Mouse (Mus musculus): ENCODE data around the gene Ccdc194. TPM values are rescaled to one million over a fixed set of nuclear protein-coding genes. Genes with fewer than 3 reads are reported as not detected.
A peak's percentile ranks its signal among the peaks of the same experiment; 100 is the strongest.
"Not testable (repeated sequence)": the region's sequence is repeated elsewhere in the genome, so short reads cannot be mapped to it uniquely, and the experiment has no call there.

Ccdc194 gene
- total RNA-seq, 4 experiments from 2014 or later: not detected

DNA sequence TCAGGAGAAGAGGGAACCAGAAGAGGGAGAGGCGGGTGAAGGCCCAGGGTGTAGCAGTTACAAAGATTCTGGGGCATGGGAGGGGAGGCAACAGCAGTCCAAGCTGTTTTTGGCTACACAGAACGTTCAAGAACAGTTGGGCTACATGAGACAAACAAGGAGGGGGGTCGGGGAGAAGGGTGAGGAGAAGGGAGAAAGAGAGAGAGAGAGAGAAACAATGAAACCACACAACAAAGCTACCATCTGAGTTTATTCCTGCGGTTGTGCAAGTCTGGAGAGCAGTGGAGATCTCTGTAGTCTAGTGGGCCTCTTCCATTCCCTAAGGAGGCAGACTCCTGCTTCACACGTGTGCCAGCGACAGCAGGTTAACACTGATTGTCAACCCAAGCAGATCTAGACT, 28.5 kb upstream of the Ccdc194 start:
- no peak for DNase-seq (ENCODE audit: low spot score in 2 of 2)

DNA sequence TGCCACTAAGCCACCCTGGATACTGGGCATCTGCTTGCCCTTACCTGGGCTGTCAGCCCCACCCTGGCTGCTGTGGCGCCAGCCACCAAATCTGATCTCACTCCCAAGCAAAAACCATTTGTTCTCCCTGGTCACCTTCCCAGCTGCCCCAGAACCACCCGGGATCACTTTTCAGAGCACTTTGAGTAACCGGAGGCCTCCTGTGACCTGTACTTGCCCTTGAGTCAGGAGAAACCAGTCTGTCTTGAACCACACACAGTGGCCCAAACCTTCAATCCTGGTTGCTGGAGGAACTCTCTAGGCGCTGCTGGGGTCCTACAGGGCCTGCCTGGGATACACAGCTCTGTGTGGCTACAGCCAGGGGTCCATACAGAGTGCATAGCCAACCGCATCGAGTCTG, 27.3 kb upstream of the Ccdc194 start:
- DNase-seq (ENCODE audit: low spot score in 2 of 2): no peak

GRCm38 (mm10) chr8:71550754-71551153, 25.2 kb upstream of the Ccdc194 start:
- DNase-seq (ENCODE audit: low spot score in 2 of 2): no peak

DNA sequence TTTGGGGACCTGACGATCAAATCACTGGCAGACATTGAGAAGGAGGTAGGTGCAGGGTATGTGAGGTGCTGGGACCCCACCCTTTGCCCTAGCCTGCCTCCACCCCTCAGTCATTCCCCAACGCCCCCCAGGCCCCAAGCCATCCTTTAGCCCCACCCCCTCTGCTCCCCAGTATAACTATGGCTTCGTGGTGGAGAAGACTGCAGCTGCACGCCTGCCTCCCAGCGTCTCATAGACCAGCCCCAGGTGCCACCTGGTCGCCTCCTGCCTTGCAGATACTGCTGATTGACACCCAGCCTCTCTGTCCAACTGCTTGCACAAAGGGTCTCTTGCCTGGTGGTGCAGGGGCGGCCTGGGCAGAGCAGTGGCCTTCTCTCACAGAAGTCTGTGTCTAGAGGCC, 22.1 kb upstream of the Ccdc194 start:
- DNase-seq (ENCODE audit: low spot score in 2 of 2): no peak

DNA sequence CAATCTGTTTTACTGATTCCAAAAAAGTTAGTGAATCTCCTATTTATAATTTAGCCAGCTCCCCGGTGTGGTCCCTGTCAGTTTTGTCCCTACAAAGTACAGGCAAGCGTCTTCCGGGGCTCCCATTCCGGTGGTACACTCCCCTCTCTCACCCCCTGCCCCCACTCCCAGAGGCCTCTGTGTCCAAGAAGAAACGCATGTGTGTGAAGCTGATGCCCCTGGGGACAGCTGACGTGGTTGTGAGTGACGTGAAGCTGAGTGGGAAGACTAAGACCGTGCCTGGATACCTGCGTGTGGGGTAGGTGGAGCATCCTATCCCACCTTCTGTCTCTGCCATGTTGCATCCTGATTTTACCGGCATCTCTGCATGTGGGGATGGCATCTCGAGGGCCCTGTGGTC, 19.5 kb upstream of the Ccdc194 start:
- no peak for DNase-seq (ENCODE audit: low spot score in 2 of 2)

DNA sequence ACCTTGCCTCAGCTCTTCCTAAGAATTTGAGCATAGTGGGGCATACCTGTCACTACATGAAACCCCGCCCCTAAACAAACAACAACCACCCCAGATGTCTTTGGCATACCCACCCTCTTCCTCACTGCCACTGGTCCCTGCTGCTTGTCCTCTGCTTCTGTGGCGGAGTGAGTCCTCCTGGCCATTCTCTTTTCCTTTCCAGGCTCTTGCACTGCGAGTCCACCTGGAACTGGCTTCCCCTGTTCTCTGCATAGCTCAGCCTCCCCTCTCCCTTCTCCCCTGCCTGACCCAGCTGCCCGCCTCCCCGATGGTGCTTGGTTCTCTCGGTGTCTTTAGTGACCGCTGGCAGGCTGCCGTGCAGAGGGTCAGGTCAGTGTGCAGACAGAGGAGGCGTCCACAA, 18.2 kb upstream of the Ccdc194 start:
- no peak for DNase-seq (ENCODE audit: low spot score in 2 of 2)

- DNase-seq (ENCODE audit: low spot score in 2 of 2): peak; percentile 97 to 99
Observed at GRCm38 (mm10) chr8:71542632-71543343, 17.3 kb upstream of the Ccdc194 start, which contains the start of gene Mvb12a. Gene Mvb12a, plus strand, starts transcription at chr8:71542922.

DNA sequence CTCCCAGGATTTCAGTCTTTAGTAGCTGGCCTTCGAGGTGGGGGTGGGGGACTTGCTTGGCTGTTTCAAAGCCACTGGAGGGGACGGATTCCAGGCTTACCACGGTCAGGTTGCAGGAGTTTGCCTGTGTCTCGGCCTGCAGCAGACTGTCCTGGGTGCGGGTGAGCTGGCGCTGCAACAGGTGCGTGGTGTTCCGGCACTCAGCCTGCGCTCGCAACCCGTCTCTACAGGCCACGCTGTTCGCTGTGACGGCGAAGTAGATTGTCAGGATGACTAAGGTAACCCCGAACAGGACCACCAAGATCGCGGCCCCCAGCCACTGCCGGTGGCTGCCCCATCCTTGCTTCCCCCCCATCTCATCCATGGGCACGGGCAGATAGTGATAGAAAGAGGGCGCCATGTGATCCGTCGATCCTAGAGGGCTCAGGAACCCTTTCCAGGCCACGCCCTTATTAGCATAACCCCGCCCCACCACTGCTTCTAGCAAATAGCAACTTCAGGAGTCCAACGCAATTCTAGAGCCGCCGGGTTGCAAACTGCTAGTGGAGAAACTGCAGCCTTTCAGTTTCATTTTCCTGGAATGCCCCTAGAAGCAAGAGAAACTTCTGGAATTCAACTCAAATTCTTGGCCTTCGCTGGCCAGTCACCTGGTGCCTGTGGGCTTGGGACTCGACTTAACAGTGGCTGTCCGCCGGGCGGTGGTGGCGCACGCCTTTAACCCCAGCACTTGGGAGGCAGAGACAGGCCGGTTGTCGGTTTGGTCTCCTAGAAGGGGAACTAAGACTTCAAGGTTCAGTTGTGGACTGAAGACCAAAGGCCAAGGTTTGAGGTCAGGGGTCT, 11.7 kb upstream of the Ccdc194 start, which contains the start of gene Bst2:
Gene Bst2, minus strand, starts transcription at position 429 of the 840 bp plus-strand sequence.
- DNase-seq (ENCODE audit: low spot score in 2 of 2): no peak

GRCm38 (mm10) chr8:71535663-71536062, 10.2 kb upstream of the Ccdc194 start:
- no peak for DNase-seq (ENCODE audit: low spot score in 2 of 2)

DNA sequence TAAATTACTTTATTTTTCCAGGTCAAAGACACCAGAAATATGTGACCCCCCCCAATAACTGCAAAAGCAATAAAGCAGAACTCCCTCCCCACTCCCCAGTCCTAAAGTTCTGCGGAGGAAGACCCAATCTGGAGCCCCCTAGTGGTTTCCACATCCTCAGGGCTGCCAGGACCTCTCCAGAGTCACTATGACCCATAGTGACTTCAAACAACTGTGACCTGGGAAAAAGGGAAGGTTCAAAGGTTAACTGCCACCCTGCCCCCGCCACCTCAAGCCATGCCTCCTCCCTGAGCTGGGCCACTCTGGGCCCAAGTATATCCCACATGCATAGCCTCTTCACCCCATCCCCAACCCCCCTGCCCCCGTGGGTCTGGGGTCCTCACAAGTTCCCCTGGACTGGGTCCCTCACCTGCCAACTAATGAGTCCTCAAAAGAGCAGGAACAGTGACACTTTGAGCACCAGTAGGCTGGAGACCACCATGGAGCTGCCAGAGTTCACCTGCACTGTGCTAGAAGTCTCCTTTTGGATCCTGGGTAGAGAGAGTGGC, 8.8 kb upstream of the Ccdc194 start:
- DNase-seq (ENCODE audit: low spot score in 2 of 2): no peak

- DNase-seq (ENCODE audit: low spot score in 2 of 2): not testable (repeated sequence)
Observed at GRCm38 (mm10) chr8:71530735-71531467, 5.4 kb upstream of the Ccdc194 start.

- DNase-seq (ENCODE audit: low spot score in 2 of 2): no peak
Observed at GRCm38 (mm10) chr8:71528362-71529073, 3.0 kb upstream of the Ccdc194 start.

- DNase-seq (ENCODE audit: low spot score in 2 of 2): no peak
Observed at GRCm38 (mm10) chr8:71527162-71527870, 1.8 kb upstream of the Ccdc194 start.

DNA sequence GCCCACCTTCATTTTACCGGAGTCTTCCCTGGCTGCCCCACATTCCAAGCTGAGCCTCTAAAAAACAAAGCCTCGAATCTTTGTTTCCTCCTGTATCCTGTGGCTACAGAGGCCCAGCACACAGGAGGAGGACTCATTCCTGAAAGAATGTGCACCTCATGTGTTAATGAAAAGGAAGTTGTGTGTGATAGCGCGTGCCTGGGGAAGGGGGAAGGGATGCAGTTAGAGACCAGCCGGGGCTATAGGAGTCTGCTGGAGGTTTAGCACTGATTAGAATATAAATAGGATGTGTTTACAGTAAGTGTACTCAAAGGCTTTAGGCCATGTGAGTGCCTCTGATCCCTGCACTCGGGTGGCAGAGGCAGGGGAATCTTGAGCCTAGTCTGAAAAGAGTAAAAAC, 761 bp upstream of the Ccdc194 start:
- DNase-seq (ENCODE audit: low spot score in 2 of 2): no peak

DNA sequence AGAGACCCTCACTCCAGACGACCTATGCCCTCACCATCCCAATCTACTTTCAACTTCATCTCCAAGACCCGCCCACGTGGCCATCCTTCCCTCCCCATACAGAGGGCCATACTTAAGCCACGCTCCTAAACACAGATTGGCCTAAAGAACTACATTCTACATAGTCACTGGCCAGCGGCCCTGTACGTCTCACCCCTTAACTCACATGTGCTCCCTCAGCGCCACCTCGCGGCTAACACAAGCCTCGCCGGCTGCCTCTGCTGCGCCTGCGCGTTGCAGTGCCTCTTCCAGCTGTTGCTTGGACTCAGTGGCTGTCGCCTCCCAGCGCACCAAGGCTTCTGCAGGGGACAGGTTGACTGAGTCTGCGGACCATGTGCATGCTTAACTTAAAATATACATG, 3.9 kb downstream of the Ccdc194 start:
- DNase-seq (ENCODE audit: low spot score in 2 of 2): peak; percentile 82 to 88

DNA sequence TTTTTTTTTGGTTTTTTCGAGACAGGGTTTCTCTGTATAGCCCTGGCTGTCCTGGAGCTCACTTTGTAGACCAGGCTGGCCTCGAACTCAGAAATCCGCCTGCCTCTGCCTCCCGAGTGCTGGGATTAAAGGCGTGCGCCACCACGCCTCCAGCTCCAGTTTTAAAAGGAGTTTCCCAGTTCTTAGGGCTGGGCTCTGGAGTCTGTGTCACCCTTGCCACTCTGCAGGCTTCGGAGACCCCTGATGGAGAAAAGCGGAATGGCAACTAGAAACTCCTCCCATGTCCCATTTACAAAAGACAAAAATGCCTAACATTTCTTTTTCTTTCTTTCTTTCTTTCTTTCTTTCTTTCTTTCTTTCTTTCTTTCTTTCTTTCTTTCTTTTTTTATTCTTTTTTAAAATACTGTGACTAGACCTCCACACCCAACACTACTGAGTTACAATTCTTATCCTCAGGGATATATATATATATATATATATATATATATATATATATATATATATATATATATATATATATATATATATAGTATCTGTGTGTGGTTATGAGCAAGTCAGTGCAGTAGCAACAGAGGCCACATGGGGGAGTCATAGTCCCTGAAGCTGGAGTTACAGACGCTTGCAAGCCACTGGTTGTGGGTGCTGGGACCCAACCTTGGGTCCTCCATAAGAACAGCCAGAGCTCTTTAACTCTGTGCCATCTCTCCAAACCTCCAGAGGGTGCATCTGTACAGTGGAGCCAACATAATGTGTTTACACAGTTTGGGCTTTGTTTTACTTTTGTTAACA, 6.3 kb downstream of the Ccdc194 start:
- peak in 1 of 2 experiments; percentile 40 for DNase-seq (ENCODE audit: low spot score in 2 of 2)

GRCm38 (mm10) chr8:71516786-71517185, 8.7 kb downstream of the Ccdc194 start:
- DNase-seq (ENCODE audit: low spot score in 2 of 2): no peak

DNA sequence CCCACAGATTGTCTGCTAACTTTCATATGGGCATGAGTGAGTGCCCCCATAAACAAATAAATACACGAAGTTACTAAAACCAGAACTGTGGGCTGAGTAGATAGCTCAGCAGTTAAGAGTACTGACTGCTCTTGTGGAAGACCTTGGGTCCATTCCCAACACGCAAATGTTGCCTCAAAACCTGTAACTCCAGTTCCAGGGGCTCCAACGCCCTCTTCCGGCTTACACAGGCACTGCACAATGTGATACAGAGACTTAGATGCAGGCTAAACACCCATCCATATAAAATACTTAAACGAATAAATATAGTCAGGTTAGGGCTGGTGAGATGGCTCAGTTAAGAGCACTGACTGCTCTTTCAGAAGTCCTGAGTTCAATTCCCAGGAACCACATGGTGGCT, 10.5 kb downstream of the Ccdc194 start:
- DNase-seq (ENCODE audit: low spot score in 2 of 2): no peak

DNA sequence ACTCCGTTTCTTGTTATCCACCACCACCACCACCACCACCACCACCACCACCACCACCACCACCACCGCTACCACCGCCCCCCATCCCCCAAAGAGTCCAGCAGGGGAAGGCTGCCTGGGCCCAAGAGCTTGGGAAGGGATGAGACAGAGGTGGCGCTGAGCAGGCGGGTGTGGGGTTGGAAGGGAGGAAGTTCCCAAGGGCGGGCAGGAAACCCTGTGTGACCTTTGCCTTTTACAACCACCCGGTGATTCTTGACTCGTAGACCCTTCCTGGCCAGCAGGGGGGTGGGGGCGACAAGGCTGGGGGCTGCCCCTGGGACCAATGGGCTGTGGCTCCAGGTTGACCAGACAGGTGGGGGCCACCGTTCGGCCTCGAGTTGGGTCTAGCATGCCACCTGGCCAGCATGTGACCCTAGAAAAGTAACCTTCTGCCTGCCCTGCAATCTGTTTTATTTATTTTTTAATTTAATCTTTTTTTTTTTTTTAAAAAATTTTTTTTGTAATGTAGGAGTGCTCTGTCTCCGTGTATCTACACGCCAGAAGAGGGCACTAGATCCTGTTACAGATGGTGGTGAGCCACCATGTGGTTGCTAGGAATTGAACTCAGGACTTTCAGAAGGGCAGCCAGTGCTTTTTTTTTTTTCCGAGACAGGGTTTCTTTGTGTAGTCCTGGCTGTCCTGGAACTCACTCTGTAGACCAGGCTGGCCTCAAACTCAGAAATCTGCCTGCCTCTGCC, 12.3 kb downstream of the Ccdc194 start:
- no peak for DNase-seq (ENCODE audit: low spot score in 2 of 2)
